Mouse (Mus musculus): ENCODE measurements at regions not wholly inside any gene's neighbourhood (a gene's known extent, or its start where the extent isn't known, plus 50 kb on each side); places are given as distances from the start of the nearest gene placed in this dataset.
A peak's percentile ranks its signal among the peaks of the same experiment; 100 is the strongest.

GRCm38 (mm10) chr11:90855731-90856130 lies 167.6 kb upstream of the Tom1l1 start:
- DNase-seq (ENCODE audit: low spot score) (no peak), ATAC-seq (ENCODE audit: low read depth) (no peak)
- no peaks in the 10 kb centered on the region for H3K36me3 ChIP-seq (ENCODE audit: control insufficient read depth, insufficient read depth, low read length)
- H3K27ac ChIP-seq (replicated peaks; ENCODE audit: low read depth, low read length) = no peak overlapping the region
- H3K4me1 ChIP-seq (ENCODE audit: control insufficient read depth, insufficient read depth, low read length) = no peaks in the 10 kb centered on the region
- H3K4me3 ChIP-seq (ENCODE audit: low read depth, low read length) = no peak overlapping the region
- no peak overlapping the region for H3K9ac ChIP-seq (ENCODE audit: low read depth, low read length)
- no peaks in the 10 kb centered on the region for H3K27me3 ChIP-seq (replicated peaks; ENCODE audit: control insufficient read depth, insufficient read depth, low read length)
- WGBS = 93% methylated on average over 1 of the region's 1 CpGs
- H3K4me2 ChIP-seq (ENCODE audit: low read depth, low read length) = no peak overlapping the region
- no peaks in the 10 kb centered on the region for H3K9me3 ChIP-seq (ENCODE audit: control insufficient read depth, low read length)

- Histone ChIP-seq H3K27ac (replicated peaks; ENCODE audit: low read depth, low read length) (no peak overlapping the region), H3K9ac (ENCODE audit: low read depth, low read length) (no peak overlapping the region), H3K4me2 (ENCODE audit: low read depth, low read length) (no peak overlapping the region), H3K9me3 (ENCODE audit: control insufficient read depth, low read length) (no peaks in the 10 kb centered on the region), H3K4me3 (ENCODE audit: low read depth, low read length) (no peak overlapping the region), H3K36me3 (ENCODE audit: control insufficient read depth, insufficient read depth, low read length) (no peaks in the 10 kb centered on the region), H3K27me3 (replicated peaks; ENCODE audit: control insufficient read depth, insufficient read depth, low read length) (no peaks in the 10 kb centered on the region), H3K4me1 (ENCODE audit: control insufficient read depth, insufficient read depth, low read length) (no peaks in the 10 kb centered on the region)
- no peak for ATAC-seq (ENCODE audit: low read depth)
- DNase-seq (ENCODE audit: low spot score) = no peak
- 64% methylated on average over 3 of the region's 3 CpGs for WGBS
These were observed 167.2 kb upstream of the Tom1l1 start for GRCm38 (mm10) chr11:90855324-90855723.

- no peak overlapping the region for H3K27ac ChIP-seq (replicated peaks; ENCODE audit: low read depth, low read length)
- no peaks in the 10 kb centered on the region for H3K4me1 ChIP-seq (ENCODE audit: control insufficient read depth, insufficient read depth, low read length)
- no peaks in the 10 kb centered on the region for H3K9me3 ChIP-seq (ENCODE audit: control insufficient read depth, low read length)
- no peak for ATAC-seq (ENCODE audit: low read depth)
- H3K4me2 ChIP-seq (ENCODE audit: low read depth, low read length) = no peak overlapping the region
- no peak overlapping the region for H3K9ac ChIP-seq (ENCODE audit: low read depth, low read length)
- no peak overlapping the region for H3K4me3 ChIP-seq (ENCODE audit: low read depth, low read length)
- no peaks in the 10 kb centered on the region for H3K27me3 ChIP-seq (replicated peaks; ENCODE audit: control insufficient read depth, insufficient read depth, low read length)
- no peaks in the 10 kb centered on the region for H3K36me3 ChIP-seq (ENCODE audit: control insufficient read depth, insufficient read depth, low read length)
- DNase-seq (ENCODE audit: low spot score) = no peak
These were observed 163.1 kb upstream of the Tom1l1 start for GRCm38 (mm10) chr11:90851221-90851620.

- H3K9me3 ChIP-seq (ENCODE audit: control insufficient read depth, low read length) = peaks cover 10% of the 10 kb centered on the region
- ATAC-seq (ENCODE audit: low read depth) (no peak), DNase-seq (ENCODE audit: low spot score) (peak; percentile 68)
- H3K9ac ChIP-seq (ENCODE audit: low read depth, low read length) = no peak overlapping the region
- H3K36me3 ChIP-seq (ENCODE audit: control insufficient read depth, insufficient read depth, low read length) = no peaks in the 10 kb centered on the region
- H3K4me3 ChIP-seq (ENCODE audit: low read depth, low read length) = no peak overlapping the region
- H3K27ac ChIP-seq (replicated peaks; ENCODE audit: low read depth, low read length) = no peak overlapping the region
- no peak overlapping the region; the same call in 1 of the 2 replicates for H3K4me2 ChIP-seq (ENCODE audit: low read depth, low read length)
- H3K4me1 ChIP-seq (ENCODE audit: control insufficient read depth, insufficient read depth, low read length) = no peaks in the 10 kb centered on the region; the same call in 1 of the 2 replicates
- WGBS = 58% methylated on average over 6 of the region's 6 CpGs
- no peaks in the 10 kb centered on the region for H3K27me3 ChIP-seq (replicated peaks; ENCODE audit: control insufficient read depth, insufficient read depth, low read length)
These were observed 156.8 kb upstream of the Tom1l1 start for GRCm38 (mm10) chr11:90844925-90845319.

GRCm38 (mm10) chr11:90844266-90844924 lies 156.2 kb upstream of the Tom1l1 start:
- DNase-seq (ENCODE audit: low spot score) = peak; percentile 39
- 39% methylated on average over 15 of the region's 15 CpGs for WGBS
- Histone ChIP-seq H3K4me3 (ENCODE audit: low read depth, low read length) (no peak overlapping the region), H3K4me2 (ENCODE audit: low read depth, low read length) (no peak overlapping the region; the same call in 1 of the 2 replicates), H3K4me1 (ENCODE audit: control insufficient read depth, insufficient read depth, low read length) (no peaks in the 10 kb centered on the region; the same call in 1 of the 2 replicates), H3K36me3 (ENCODE audit: control insufficient read depth, insufficient read depth, low read length) (no peaks in the 10 kb centered on the region), H3K9me3 (ENCODE audit: control insufficient read depth, low read length) (peaks cover 10% of the 10 kb centered on the region), H3K27me3 (replicated peaks; ENCODE audit: control insufficient read depth, insufficient read depth, low read length) (no peaks in the 10 kb centered on the region), H3K9ac (ENCODE audit: low read depth, low read length) (no peak overlapping the region), H3K27ac (replicated peaks; ENCODE audit: low read depth, low read length) (no peak overlapping the region)
- no peak for ATAC-seq (ENCODE audit: low read depth)

- Histone ChIP-seq H3K4me3 (ENCODE audit: low read depth, low read length) (no peak overlapping the region), H3K9me3 (ENCODE audit: control insufficient read depth, low read length) (peaks cover 7% of the 10 kb centered on the region), H3K4me1 (ENCODE audit: control insufficient read depth, insufficient read depth, low read length) (no peaks in the 10 kb centered on the region), H3K27ac (replicated peaks; ENCODE audit: low read depth, low read length) (no peak overlapping the region), H3K4me2 (ENCODE audit: low read depth, low read length) (no peak overlapping the region), H3K9ac (ENCODE audit: low read depth, low read length) (no peak overlapping the region), H3K36me3 (ENCODE audit: control insufficient read depth, insufficient read depth, low read length) (no peaks in the 10 kb centered on the region), H3K27me3 (replicated peaks; ENCODE audit: control insufficient read depth, insufficient read depth, low read length) (no peaks in the 10 kb centered on the region)
- ATAC-seq (ENCODE audit: low read depth) (no peak), DNase-seq (ENCODE audit: low spot score) (no peak)
- 88% methylated on average over 1 of the region's 1 CpGs for WGBS
These were observed 150.0 kb upstream of the Tom1l1 start for GRCm38 (mm10) chr11:90838161-90838560.

GRCm38 (mm10) chr11:90824761-90825160 lies 136.6 kb upstream of the Tom1l1 start:
- Histone ChIP-seq H3K27ac (replicated peaks; ENCODE audit: low read depth, low read length) (no peak overlapping the region), H3K9ac (ENCODE audit: low read depth, low read length) (no peak overlapping the region), H3K36me3 (ENCODE audit: control insufficient read depth, insufficient read depth, low read length) (no peaks in the 10 kb centered on the region), H3K9me3 (ENCODE audit: control insufficient read depth, low read length) (no peaks in the 10 kb centered on the region), H3K4me2 (ENCODE audit: low read depth, low read length) (no peak overlapping the region), H3K27me3 (replicated peaks; ENCODE audit: control insufficient read depth, insufficient read depth, low read length) (no peaks in the 10 kb centered on the region), H3K4me3 (ENCODE audit: low read depth, low read length) (no peak overlapping the region), H3K4me1 (ENCODE audit: control insufficient read depth, insufficient read depth, low read length) (no peaks in the 10 kb centered on the region)
- WGBS = 51% methylated on average over 5 of the region's 5 CpGs
- DNase-seq (ENCODE audit: low spot score) (peak; percentile 32), ATAC-seq (ENCODE audit: low read depth) (no peak)

- no peaks in the 10 kb centered on the region for H3K36me3 ChIP-seq (ENCODE audit: control insufficient read depth, insufficient read depth, low read length)
- H3K4me1 ChIP-seq (ENCODE audit: control insufficient read depth, insufficient read depth, low read length) = no peaks in the 10 kb centered on the region
- WGBS = 80% methylated on average over 2 of the region's 2 CpGs
These were observed 128.6 kb upstream of the Tom1l1 start for GRCm38 (mm10) chr11:90816727-90817126.

GRCm38 (mm10) chr11:90814471-90814870 lies 126.3 kb upstream of the Tom1l1 start:
- ATAC-seq (ENCODE audit: low read depth) (no peak), DNase-seq (ENCODE audit: low spot score) (no peak)
- Histone ChIP-seq H3K27ac (replicated peaks; ENCODE audit: low read depth, low read length) (no peak overlapping the region), H3K4me2 (ENCODE audit: low read depth, low read length) (no peak overlapping the region), H3K9ac (ENCODE audit: low read depth, low read length) (no peak overlapping the region), H3K4me3 (ENCODE audit: low read depth, low read length) (no peak overlapping the region), H3K4me1 (ENCODE audit: control insufficient read depth, insufficient read depth, low read length) (no peaks in the 10 kb centered on the region), H3K27me3 (replicated peaks; ENCODE audit: control insufficient read depth, insufficient read depth, low read length) (no peaks in the 10 kb centered on the region), H3K9me3 (ENCODE audit: control insufficient read depth, low read length) (no peaks in the 10 kb centered on the region), H3K36me3 (ENCODE audit: control insufficient read depth, insufficient read depth, low read length) (no peaks in the 10 kb centered on the region)
- 65% methylated on average over 5 of the region's 5 CpGs for WGBS

More at GRCm38 (mm10) chr11:90816727-90817126, 128.6 kb upstream of the Tom1l1 start:
- Histone ChIP-seq H3K9ac (ENCODE audit: low read depth, low read length) (no peak overlapping the region), H3K4me2 (ENCODE audit: low read depth, low read length) (no peak overlapping the region), H3K9me3 (ENCODE audit: control insufficient read depth, low read length) (no peaks in the 10 kb centered on the region), H3K27me3 (replicated peaks; ENCODE audit: control insufficient read depth, insufficient read depth, low read length) (no peaks in the 10 kb centered on the region), H3K4me3 (ENCODE audit: low read depth, low read length) (no peak overlapping the region), H3K27ac (replicated peaks; ENCODE audit: low read depth, low read length) (no peak overlapping the region)
- no peak for ATAC-seq (ENCODE audit: low read depth)
- DNase-seq (ENCODE audit: low spot score) = no peak

Data from embryonic facial prominence, embryonic 14.5 days (tissue).